Mouse (Mus musculus): ENCODE results near the gene Ggt7. TPM values are rescaled to one million over a fixed set of nuclear protein-coding genes. Genes with fewer than 3 reads are reported as not detected.

Gene Ggt7
- polyA plus RNA-seq, 1 experiment from 2014 or later, result 0.76 TPM

GRCm38 (mm10) chr2:155507721-155508470 is 10.1 kb downstream of the Ggt7 start:
- Histone ChIP-seq H3K27ac (replicated peaks in 1 of 2; ENCODE audit: control insufficient read depth in 1 of 2, insufficient read depth in 1 of 2, low read depth in 2 of 2, low read length in 2 of 2) (no peak overlapping the region), H3K9ac (ENCODE audit: low read length) (no peak overlapping the region), H3K9me3 (ENCODE audit: control insufficient read depth, low read length) (no peaks in the 10 kb centered on the region), H3K27me3 (ENCODE audit: control insufficient read depth, insufficient read depth, low read length) (no peaks in the 10 kb centered on the region), H3K36me3 (ENCODE audit: control insufficient read depth, insufficient read depth, low read length) (no peaks in the 10 kb centered on the region), H3K4me1 (ENCODE audit: control insufficient read depth in 2 of 2, insufficient read depth in 2 of 2, low read length in 2 of 2) (peaks cover 0 to 4% of the 10 kb centered on the region in 2 experiments; a peak in 1 of 4 replicates), H3K4me2 (ENCODE audit: low read length) (0 out of 2 replicates have a peak overlapping the region, but pooled peaks have one; percentile 32), H3K4me3 (ENCODE audit: control insufficient read depth in 1 of 2, insufficient read depth in 1 of 2, low read depth in 1 of 2, low read length in 2 of 2) (no peak overlapping the region)
- 36% methylated on average over 10 of the region's 10 CpGs for WGBS
- ATAC-seq (ENCODE audit: insufficient number of reproducible peaks, insufficient read depth, low FRiP score, low read depth), result no peak

GRCm38 (mm10) chr2:155505811-155506210 is 12.2 kb downstream of the Ggt7 start:
- H3K4me2 ChIP-seq (ENCODE audit: low read length), result no peak overlapping the region
- H3K9me3 ChIP-seq (ENCODE audit: control insufficient read depth, low read length), result no peaks in the 10 kb centered on the region
- no peak for ATAC-seq (ENCODE audit: insufficient number of reproducible peaks, insufficient read depth, low FRiP score, low read depth)
- no peak overlapping the region for H3K27ac ChIP-seq (replicated peaks in 1 of 2; ENCODE audit: control insufficient read depth in 1 of 2, insufficient read depth in 1 of 2, low read depth in 2 of 2, low read length in 2 of 2)
- H3K27me3 ChIP-seq (ENCODE audit: control insufficient read depth, insufficient read depth, low read length), result no peaks in the 10 kb centered on the region
- H3K4me1 ChIP-seq (ENCODE audit: control insufficient read depth in 2 of 2, insufficient read depth in 2 of 2, low read length in 2 of 2), result peaks cover 0 to 4% of the 10 kb centered on the region in 2 experiments; a peak in 1 of 4 replicates
- WGBS, result 88% methylated on average over 9 of the region's 9 CpGs
- no peaks in the 10 kb centered on the region for H3K36me3 ChIP-seq (ENCODE audit: control insufficient read depth, insufficient read depth, low read length)
- no peak overlapping the region for H3K4me3 ChIP-seq (ENCODE audit: control insufficient read depth in 1 of 2, insufficient read depth in 1 of 2, low read depth in 1 of 2, low read length in 2 of 2)
- H3K9ac ChIP-seq (ENCODE audit: low read length), result no peak overlapping the region

DNA sequence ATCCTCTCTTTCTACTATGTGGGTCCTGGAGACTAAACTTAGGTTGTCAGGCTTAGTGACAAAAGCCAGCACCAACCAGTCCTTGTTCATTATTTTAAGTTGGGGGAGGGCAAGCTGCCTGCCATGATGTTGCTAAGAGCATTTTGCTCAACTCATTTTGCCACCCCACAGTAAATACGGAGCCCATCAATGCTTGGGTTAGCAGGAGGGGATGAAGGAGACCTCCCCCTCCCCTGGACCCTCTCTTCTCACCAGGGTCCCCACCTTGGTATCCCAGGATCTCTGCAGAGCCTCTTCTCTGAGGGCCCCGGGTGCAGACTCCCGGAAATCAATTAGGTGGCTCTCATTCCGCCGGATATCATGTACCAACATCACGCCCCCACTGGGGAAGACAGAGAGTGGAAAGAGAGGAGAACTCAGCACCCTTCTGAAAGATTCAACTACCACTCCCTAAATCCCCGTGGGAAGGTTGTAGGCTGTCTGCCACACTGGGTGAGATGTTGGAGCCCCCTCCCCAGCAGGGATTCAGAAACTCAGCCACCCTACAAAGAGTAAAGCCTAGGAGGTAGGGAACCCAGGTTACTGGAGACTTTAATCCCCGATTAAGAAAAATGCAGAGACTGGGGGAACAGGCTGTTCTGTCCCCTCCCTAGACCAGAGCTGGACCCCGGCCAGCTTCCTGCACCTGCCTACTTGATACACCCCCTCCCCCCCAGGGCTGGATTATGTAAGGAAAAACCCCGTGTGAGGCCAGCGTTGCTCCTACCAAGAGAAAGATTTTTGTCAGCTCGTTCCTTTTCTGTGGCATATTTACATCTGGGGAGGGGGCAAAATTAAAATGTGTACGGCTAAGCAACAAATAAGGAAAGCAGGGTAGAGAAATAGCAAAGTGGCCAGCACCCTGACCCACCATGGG is 13.3 kb downstream of the Ggt7 start:
- H3K4me2 ChIP-seq (ENCODE audit: low read length), result no peak overlapping the region
- no peaks in the 10 kb centered on the region for H3K36me3 ChIP-seq (ENCODE audit: control insufficient read depth, insufficient read depth, low read length)
- H3K4me1 ChIP-seq (ENCODE audit: control insufficient read depth in 2 of 2, insufficient read depth in 2 of 2, low read length in 2 of 2), result peaks cover 0 to 4% of the 10 kb centered on the region in 2 experiments; a peak in 1 of 4 replicates
- H3K4me3 ChIP-seq (ENCODE audit: control insufficient read depth in 1 of 2, insufficient read depth in 1 of 2, low read depth in 1 of 2, low read length in 2 of 2), result no peak overlapping the region
- H3K27me3 ChIP-seq (ENCODE audit: control insufficient read depth, insufficient read depth, low read length), result no peaks in the 10 kb centered on the region
- no peak overlapping the region for H3K27ac ChIP-seq (replicated peaks in 1 of 2; ENCODE audit: control insufficient read depth in 1 of 2, insufficient read depth in 1 of 2, low read depth in 2 of 2, low read length in 2 of 2)
- 59% methylated on average over 13 of the region's 13 CpGs for WGBS
- ATAC-seq (ENCODE audit: insufficient number of reproducible peaks, insufficient read depth, low FRiP score, low read depth), result no peak
- H3K9me3 ChIP-seq (ENCODE audit: control insufficient read depth, low read length), result no peaks in the 10 kb centered on the region
- H3K9ac ChIP-seq (ENCODE audit: low read length), result no peak overlapping the region

DNA sequence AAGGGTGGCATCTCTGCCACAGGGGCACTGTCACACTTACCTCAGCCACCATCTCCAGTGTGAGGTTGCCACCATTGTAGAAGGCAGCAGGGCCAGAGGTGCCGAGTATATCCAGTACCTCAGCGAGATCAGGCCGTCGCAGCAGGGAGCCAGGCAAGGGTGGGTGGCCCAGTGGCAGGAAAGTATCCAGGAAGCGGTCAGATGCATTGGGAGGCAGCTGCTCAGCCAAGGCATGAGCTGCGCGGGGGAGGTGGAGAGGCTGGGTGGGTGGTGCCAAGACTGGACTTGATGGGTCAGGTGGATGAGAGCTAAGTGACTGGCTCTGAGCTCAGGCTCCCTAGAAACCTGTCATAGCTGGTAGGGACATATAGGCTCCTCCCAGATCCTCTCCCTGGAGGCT is 15.4 kb downstream of the Ggt7 start:
- Histone ChIP-seq H3K4me1 (ENCODE audit: control insufficient read depth in 2 of 2, insufficient read depth in 2 of 2, low read length in 2 of 2) (peaks cover 0 to 4% of the 10 kb centered on the region in 2 experiments; a peak in 1 of 4 replicates), H3K36me3 (ENCODE audit: control insufficient read depth, insufficient read depth, low read length) (no peaks in the 10 kb centered on the region), H3K9ac (ENCODE audit: low read length) (no peak overlapping the region), H3K27ac (replicated peaks in 1 of 2; ENCODE audit: control insufficient read depth in 1 of 2, insufficient read depth in 1 of 2, low read depth in 2 of 2, low read length in 2 of 2) (no peak overlapping the region), H3K4me2 (ENCODE audit: low read length) (no peak overlapping the region), H3K9me3 (ENCODE audit: control insufficient read depth, low read length) (no peaks in the 10 kb centered on the region), H3K4me3 (ENCODE audit: control insufficient read depth in 1 of 2, insufficient read depth in 1 of 2, low read depth in 1 of 2, low read length in 2 of 2) (no peak overlapping the region), H3K27me3 (ENCODE audit: control insufficient read depth, insufficient read depth, low read length) (no peaks in the 10 kb centered on the region)
- WGBS, result 62% methylated on average over 7 of the region's 7 CpGs
- no peak for ATAC-seq (ENCODE audit: insufficient number of reproducible peaks, insufficient read depth, low FRiP score, low read depth)

GRCm38 (mm10) chr2:155490998-155491397 is 27.0 kb downstream of the Ggt7 start:
- Histone ChIP-seq H3K9me3 (ENCODE audit: control insufficient read depth, low read length) (no peaks in the 10 kb centered on the region), H3K4me3 (ENCODE audit: control insufficient read depth in 1 of 2, insufficient read depth in 1 of 2, low read depth in 1 of 2, low read length in 2 of 2) (no peak overlapping the region), H3K27me3 (ENCODE audit: control insufficient read depth, insufficient read depth, low read length) (no peaks in the 10 kb centered on the region), H3K9ac (ENCODE audit: low read length) (no peak overlapping the region), H3K27ac (replicated peaks in 1 of 2; ENCODE audit: control insufficient read depth in 1 of 2, insufficient read depth in 1 of 2, low read depth in 2 of 2, low read length in 2 of 2) (no peak overlapping the region), H3K36me3 (ENCODE audit: control insufficient read depth, insufficient read depth, low read length) (no peaks in the 10 kb centered on the region), H3K4me2 (ENCODE audit: low read length) (no peak overlapping the region), H3K4me1 (ENCODE audit: control insufficient read depth in 2 of 2, insufficient read depth in 2 of 2, low read length in 2 of 2) (no peaks in the 10 kb centered on the region)
- 81% methylated on average over 6 of the region's 6 CpGs for WGBS
- no peak for ATAC-seq (ENCODE audit: insufficient number of reproducible peaks, insufficient read depth, low FRiP score, low read depth)

DNA sequence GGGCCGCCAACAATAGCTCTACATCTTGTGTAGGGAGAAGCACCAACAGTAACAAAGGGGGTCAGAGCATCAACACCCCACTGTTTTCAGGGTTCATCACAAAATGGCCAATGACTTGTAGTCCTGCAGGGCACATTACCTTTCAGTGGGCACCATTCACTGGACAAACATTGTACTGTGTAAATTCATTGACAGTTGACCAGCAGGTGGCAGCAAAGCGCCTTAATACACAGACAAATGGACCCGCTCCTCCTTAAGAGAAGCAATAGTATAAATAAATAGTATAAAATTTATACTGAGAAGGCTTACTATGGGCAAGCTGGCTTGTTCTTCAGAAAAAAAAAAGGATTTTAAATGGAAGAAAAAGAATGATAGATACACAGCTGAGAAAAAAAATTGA is 36.0 kb downstream of the Ggt7 start:
- Histone ChIP-seq H3K27me3 (ENCODE audit: control insufficient read depth, insufficient read depth, low read length) (no peaks in the 10 kb centered on the region), H3K4me1 (ENCODE audit: control insufficient read depth in 2 of 2, insufficient read depth in 2 of 2, low read length in 2 of 2) (no peaks in the 10 kb centered on the region), H3K36me3 (ENCODE audit: control insufficient read depth, insufficient read depth, low read length) (no peaks in the 10 kb centered on the region), H3K4me3 (ENCODE audit: control insufficient read depth in 1 of 2, insufficient read depth in 1 of 2, low read depth in 1 of 2, low read length in 2 of 2) (no peak overlapping the region), H3K4me2 (ENCODE audit: low read length) (no peak overlapping the region), H3K9me3 (ENCODE audit: control insufficient read depth, low read length) (no peaks in the 10 kb centered on the region), H3K9ac (ENCODE audit: low read length) (no peak overlapping the region), H3K27ac (replicated peaks in 1 of 2; ENCODE audit: control insufficient read depth in 1 of 2, insufficient read depth in 1 of 2, low read depth in 2 of 2, low read length in 2 of 2) (no peak overlapping the region)
- ATAC-seq (ENCODE audit: insufficient number of reproducible peaks, insufficient read depth, low FRiP score, low read depth), result no peak
- 44% methylated on average over 3 of the region's 3 CpGs for WGBS

DNA sequence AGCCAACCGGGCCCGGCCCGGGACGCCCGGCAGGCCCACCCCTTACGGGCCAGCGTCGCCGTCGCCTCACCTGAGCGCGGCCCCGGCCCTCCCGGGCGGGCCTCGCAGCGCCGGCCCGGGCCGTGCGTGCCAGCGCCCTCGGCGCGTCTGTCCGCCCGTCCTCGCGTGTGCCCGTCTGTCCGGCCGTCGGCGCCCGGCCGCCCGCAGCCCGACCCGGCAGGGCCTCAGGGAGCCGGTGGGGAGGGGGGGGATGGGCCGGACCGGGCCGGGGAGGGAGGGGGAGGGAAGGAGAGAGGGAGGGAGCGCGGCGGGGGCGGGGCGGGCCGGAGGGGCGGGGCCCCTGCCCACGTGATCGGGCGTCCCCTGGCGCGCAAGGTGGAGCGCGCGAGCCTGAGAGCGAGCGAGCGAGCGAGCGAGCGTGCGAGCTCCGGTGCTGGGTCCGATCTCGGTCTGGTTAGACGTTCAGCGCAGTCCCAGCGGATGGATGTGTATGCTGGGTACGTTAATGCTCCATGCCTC is 44.4 kb downstream of the Ggt7 start, which contains the start of gene Ncoa6:
Ncoa6 (minus strand) TSS at position 325 of the 519 bp plus-strand sequence.
- Histone ChIP-seq H3K9me3 (ENCODE audit: control insufficient read depth, low read length) (no peaks in the 10 kb centered on the region), H3K9ac (ENCODE audit: low read length) (peak within 1 kb of the TSS; percentile 99), H3K36me3 (ENCODE audit: control insufficient read depth, insufficient read depth, low read length) (no peaks in the 10 kb centered on the region), H3K27me3 (ENCODE audit: control insufficient read depth, insufficient read depth, low read length) (no peaks in the 10 kb centered on the region), H3K4me2 (ENCODE audit: low read length) (peak within 1 kb of the TSS; percentile 85), H3K4me1 (ENCODE audit: control insufficient read depth in 2 of 2, insufficient read depth in 2 of 2, low read length in 2 of 2) (peaks cover 2 to 31% of the 10 kb centered on the region in 2 experiments), H3K27ac (replicated peaks in 1 of 2; ENCODE audit: control insufficient read depth in 1 of 2, insufficient read depth in 1 of 2, low read depth in 2 of 2, low read length in 2 of 2) (peak within 1 kb of the TSS; percentile 84 to 93), H3K4me3 (ENCODE audit: control insufficient read depth in 1 of 2, insufficient read depth in 1 of 2, low read depth in 1 of 2, low read length in 2 of 2) (peak within 1 kb of the TSS; percentile 97 to 99)
- under 1% methylated on average over 49 of the region's 72 CpGs for WGBS
- peak; percentile 80 for ATAC-seq (ENCODE audit: insufficient number of reproducible peaks, insufficient read depth, low FRiP score, low read depth)

Measured in heart, embryonic 14.5 days (tissue).